Mouse (Mus musculus) cortical plate, adult 2 months (tissue): ENCODE measurements at regions not wholly inside any gene's neighbourhood (a gene's known extent, or its start where the extent isn't known, plus 50 kb on each side); places are given as distances from the start of the nearest gene placed in this dataset.

Experiments
- CTCF ChIP-seq: fragments of 200-500 bp; IDR thresholded peaks from 2 replicates; pipeline ENCODE4 v1.5.1; 2011; ENCODE audit warnings: mild to moderate bottlenecking, control low read depth, low read length; ENCODE audit not compliant: insufficient read depth; ENCODE audit errors: extremely low read depth
- POLR2A ChIP-seq: fragments of 200-500 bp; IDR thresholded peaks from 2 replicates; pipeline ENCODE4 v1.6.1; 2011; ENCODE audit warnings: mild to moderate bottlenecking, low read length, control low read depth; ENCODE audit not compliant: insufficient read depth; ENCODE audit errors: extremely low read depth

DNA sequence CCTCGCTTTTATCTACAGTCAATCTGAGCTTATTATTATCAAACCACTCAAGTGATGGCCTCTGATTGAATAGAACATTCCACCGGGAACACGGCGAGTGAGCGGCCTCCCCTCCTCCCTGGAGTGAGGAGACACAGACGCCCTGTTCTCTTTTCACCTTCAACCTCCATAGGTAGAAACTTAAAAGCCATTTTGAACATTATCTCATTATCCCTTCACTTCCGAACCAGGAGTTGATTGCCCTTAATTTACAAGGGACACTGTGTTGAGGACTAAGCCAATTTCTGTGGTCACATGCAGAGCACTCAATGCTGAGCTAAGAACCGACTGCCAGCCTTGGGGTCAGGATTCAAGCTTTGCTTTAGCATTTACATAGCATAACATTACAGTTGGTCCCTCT, 93.1 kb upstream of the Id4 start:
- TF ChIP-seq CTCF (no peak), POLR2A (no peak)
